ENCODE assay signal across 24 mouse cellular contexts in genomic region chr3:55949148-55949547, GRCm38 (mm10).
"Had no signal": no experiment of that assay in that cellular context is flagged by ENCODE, and none has a peak within 500 bp of the region (broad histone marks: within the 10 kb centered on the region; RNA-seq: fewer than 3 reads in every experiment).

No protein-coding gene starts in this region.

- H3K36me3 ChIP-seq: heart, embryonic 15.5 days; kidney, embryonic 15.5 days had no signal

- H3K4me3 ChIP-seq: gastrocnemius, adult 2 months; heart, adult 2 months; heart, embryonic 13.5 days; heart, embryonic 15.5 days; hindbrain, embryonic 13.5 days; hindbrain, embryonic 15.5 days; kidney, embryonic 15.5 days; left cerebral cortex, adult 2 months; limb, embryonic 10.5 days; limb, embryonic 12.5 days had no signal

- H3K27me3 ChIP-seq: heart, embryonic 13.5 days; heart, embryonic 15.5 days; hindbrain, embryonic 13.5 days; hindbrain, embryonic 15.5 days; kidney, embryonic 15.5 days; limb, embryonic 12.5 days had no signal

- DNase-seq: gastrocnemius, adult 2 months; gastrocnemius, postnatal 10 days; gastrocnemius, postnatal 25 days; heart, adult 2 months; heart, postnatal 14 days; heart, postnatal 36 days; kidney, adult 11 months; kidney, adult 2 months; kidney, adult 9 months; kidney, postnatal 14 days; kidney, postnatal 36 days; layer of hippocampus, adult 9-11 months; liver had no signal

- H3K4me1 ChIP-seq: heart, embryonic 13.5 days; heart, embryonic 15.5 days; hindbrain, embryonic 13.5 days; hindbrain, embryonic 15.5 days; kidney, embryonic 15.5 days; limb, embryonic 10.5 days; limb, embryonic 12.5 days had no signal

- H3K9ac ChIP-seq: heart, embryonic 13.5 days; heart, embryonic 15.5 days; hindbrain, embryonic 13.5 days; hindbrain, embryonic 15.5 days; kidney, embryonic 15.5 days; limb, embryonic 12.5 days had no signal

- H3K9me3 ChIP-seq: heart, embryonic 13.5 days; heart, embryonic 15.5 days; hindbrain, embryonic 13.5 days; hindbrain, embryonic 15.5 days; kidney, embryonic 15.5 days; limb, embryonic 10.5 days; limb, embryonic 12.5 days had no signal

- H3K27ac ChIP-seq: gastrocnemius, adult 2 months; heart, adult 2 months; heart, embryonic 13.5 days; heart, embryonic 15.5 days; hindbrain, embryonic 15.5 days; hindbrain, postnatal 0 days; kidney, embryonic 15.5 days; kidney, postnatal 0 days; left cerebral cortex, adult 2 months; limb, embryonic 10.5 days; limb, embryonic 12.5 days had no signal

- ATAC-seq: hindbrain, postnatal 0 days had no signal

- H3K4me2 ChIP-seq: heart, embryonic 11.5 days; heart, embryonic 13.5 days; heart, embryonic 15.5 days; hindbrain, embryonic 13.5 days; hindbrain, embryonic 15.5 days; kidney, embryonic 15.5 days; limb, embryonic 12.5 days had no signal
